Mouse (Mus musculus) forebrain, postnatal 0 days (tissue): ENCODE results near the gene Fam20b. TPM values are rescaled to one million over a fixed set of nuclear protein-coding genes. Genes with fewer than 3 reads are reported as not detected.
A peak's percentile ranks its signal among the peaks of the same experiment; 100 is the strongest.

Experiments
- ATAC-seq: fragments of 200-750 bp; cut with Nextera tagmentation; 2 replicates; pipeline ENCODE4 v1.8.0; 2017; ENCODE audit warnings: mild to moderate bottlenecking, moderate library complexity
- DNase-seq: peaks from one replicate; pipeline ENCODE4 v3.0.0-alpha.2; 2015
- H3K27ac ChIP-seq: fragments of 300-500 bp; sonication (generic); 2 replicates; pipeline ENCODE4 v1.5.1; 2014; ENCODE audit warnings: low read depth, mild to moderate bottlenecking, antibody characterized with exemption, low read length, moderate library complexity, mixed read lengths
- H3K27me3 ChIP-seq: fragments of 300-500 bp; sonication (generic); 2 replicates; pipeline ENCODE4 v1.6.1; 2014; ENCODE audit warnings: mild to moderate bottlenecking, low read length, mixed read lengths; ENCODE audit not compliant: insufficient read depth
- H3K36me3 ChIP-seq: fragments of 300-500 bp; sonication (generic); 2 replicates; pipeline ENCODE4 v1.6.1; 2014; ENCODE audit warnings: mild to moderate bottlenecking, moderate library complexity; ENCODE audit not compliant: insufficient read depth
- H3K4me1 ChIP-seq: fragments of 300-500 bp; sonication (generic); 2 replicates; pipeline ENCODE4 v1.6.1; 2014; ENCODE audit warnings: antibody characterized with exemption; ENCODE audit not compliant: insufficient read depth
- H3K4me2 ChIP-seq: fragments of 300-500 bp; sonication (generic); 2 replicates; pipeline ENCODE4 v1.6.1; 2014; ENCODE audit warnings: low read depth, mild to moderate bottlenecking, moderate library complexity
- H3K4me3 ChIP-seq: fragments of 300-500 bp; sonication (generic); 2 replicates; pipeline ENCODE4 v1.5.1; 2014; ENCODE audit warnings: low read depth, low read length, mixed read lengths
- H3K9ac ChIP-seq: fragments of 300-500 bp; sonication (generic); 2 replicates; pipeline ENCODE4 v1.6.1; 2014; ENCODE audit warnings: mild to moderate bottlenecking
- H3K9me3 ChIP-seq: fragments of 300-500 bp; sonication (generic); 2 replicates; pipeline ENCODE4 v1.6.1; 2016; ENCODE audit warnings: low read length
- CTCF ChIP-seq: sonication (generic); IDR thresholded peaks from 2 replicates; pipeline ENCODE4 v1.5.1; 2016; ENCODE audit warnings: antibody characterized with exemption, control low read depth, low read depth
- WGBS: fragments of 180-500 bp; shearing (Covaris S2); extraction: QIAGEN DNeasy Blood & Tissue Kit; methylation state at CpG from one replicate; pipeline ENCODE4 v1.1.7; 2014; 5-methylcytosine and 5-hydroxymethylcytosine counted together
- polyA plus RNA-seq: library from polyadenylated mRNA; unstranded; fragments of >200 nt; fragmentation: Nextera tagmentation; extraction: Ambion mirVana; gene quantifications from 2 replicates; pipeline ENCODE4 v1.2.1, GENCODE M21; 2015
- total RNA-seq: library from RNA; depleted of rRNA; stranded (reverse); fragments of >200 nt; gene quantifications from 2 replicates; pipeline ENCODE4 v1.2.3, GENCODE M21; 2014

The Fam20b gene
- total and polyA plus RNA-seq, 2 experiments from 2014 or later = 30.4 to 68.1 TPM

GRCm38 (mm10) chr1:156648705-156649104 is 70.2 kb downstream of the Fam20b start:
- Histone ChIP-seq H3K9ac (no peak overlapping the region), H3K4me3 (no peak overlapping the region), H3K4me1 (no peaks in the 10 kb centered on the region), H3K4me2 (no peak overlapping the region), H3K27ac (no peak overlapping the region), H3K27me3 (no peaks in the 10 kb centered on the region), H3K36me3 (0 out of 2 replicates have a peak, but pooled peaks cover 3% of the 10 kb centered on the region), H3K9me3 (no peaks in the 10 kb centered on the region)
- no peak for TF ChIP-seq CTCF
- no peak for ATAC-seq
- 48% methylated on average over 2 of the region's 2 CpGs for WGBS
- no peak for DNase-seq

- WGBS = 58% methylated on average over 4 of the region's 4 CpGs
- H3K27ac ChIP-seq = no peak overlapping the region
- no peak overlapping the region for H3K9ac ChIP-seq
- H3K4me3 ChIP-seq = no peak overlapping the region
- DNase-seq = no peak
- TF ChIP-seq CTCF = no peak
- no peaks in the 10 kb centered on the region for H3K27me3 ChIP-seq
- no peak overlapping the region for H3K4me2 ChIP-seq
- H3K9me3 ChIP-seq = no peaks in the 10 kb centered on the region
- H3K4me1 ChIP-seq = no peaks in the 10 kb centered on the region
- peaks cover 29% of the 10 kb centered on the region for H3K36me3 ChIP-seq
- ATAC-seq = no peak
Observed at GRCm38 (mm10) chr1:156645971-156646370, 72.9 kb downstream of the Fam20b start.

- ATAC-seq = peak; percentile 47
- Histone ChIP-seq H3K36me3 (peaks cover 27% of the 10 kb centered on the region), H3K9ac (no peak overlapping the region), H3K4me1 (no peaks in the 10 kb centered on the region), H3K4me3 (no peak overlapping the region), H3K27ac (no peak overlapping the region), H3K27me3 (no peaks in the 10 kb centered on the region), H3K4me2 (no peak overlapping the region), H3K9me3 (no peaks in the 10 kb centered on the region)
- DNase-seq = no peak
- no peak for TF ChIP-seq CTCF
- WGBS = 51% methylated on average over 13 of the region's 13 CpGs
Observed at GRCm38 (mm10) chr1:156644780-156645523, 73.9 kb downstream of the Fam20b start.

- no peak overlapping the region for H3K9ac ChIP-seq
- no peak for TF ChIP-seq CTCF
- no peak overlapping the region for H3K27ac ChIP-seq
- no peaks in the 10 kb centered on the region for H3K4me1 ChIP-seq
- ATAC-seq = no peak
- no peak overlapping the region for H3K4me3 ChIP-seq
- peaks cover 27% of the 10 kb centered on the region for H3K36me3 ChIP-seq
- no peak for DNase-seq
- 27% methylated on average over 10 of the region's 10 CpGs for WGBS
- no peak overlapping the region for H3K4me2 ChIP-seq
- H3K27me3 ChIP-seq = no peaks in the 10 kb centered on the region
- no peaks in the 10 kb centered on the region for H3K9me3 ChIP-seq
Observed at GRCm38 (mm10) chr1:156644061-156644460, 74.8 kb downstream of the Fam20b start.

GRCm38 (mm10) chr1:156642813-156643212 is 76.1 kb downstream of the Fam20b start:
- WGBS = 68% methylated on average over 12 of the region's 12 CpGs
- H3K9ac ChIP-seq = no peak overlapping the region
- H3K27me3 ChIP-seq = no peaks in the 10 kb centered on the region
- no peak for DNase-seq
- no peak overlapping the region for H3K4me3 ChIP-seq
- no peaks in the 10 kb centered on the region for H3K4me1 ChIP-seq
- H3K4me2 ChIP-seq = no peak overlapping the region
- no peaks in the 10 kb centered on the region for H3K9me3 ChIP-seq
- no peak for ATAC-seq
- no peak for TF ChIP-seq CTCF
- H3K36me3 ChIP-seq = peaks cover 33% of the 10 kb centered on the region
- no peak overlapping the region for H3K27ac ChIP-seq

GRCm38 (mm10) chr1:156641808-156642207 is 77.1 kb downstream of the Fam20b start:
- no peaks in the 10 kb centered on the region for H3K27me3 ChIP-seq
- no peak for TF ChIP-seq CTCF
- ATAC-seq = no peak

GRCm38 (mm10) chr1:156640577-156640976 is 78.3 kb downstream of the Fam20b start:
- WGBS = 51% methylated on average over 4 of the region's 4 CpGs
- Histone ChIP-seq H3K4me3 (no peak overlapping the region), H3K4me2 (no peak overlapping the region), H3K27ac (no peak overlapping the region), H3K9ac (no peak overlapping the region), H3K36me3 (peaks cover 47% of the 10 kb centered on the region), H3K9me3 (no peaks in the 10 kb centered on the region), H3K4me1 (no peaks in the 10 kb centered on the region), H3K27me3 (no peaks in the 10 kb centered on the region)
- peak; percentile 47 for DNase-seq
- TF ChIP-seq CTCF = peak; percentile 51
- ATAC-seq = peak; percentile 37; the same call in 1 of the 2 replicates

More at GRCm38 (mm10) chr1:156641808-156642207, 77.1 kb downstream of the Fam20b start:
- Histone ChIP-seq H3K36me3 (peaks cover 40% of the 10 kb centered on the region), H3K4me2 (no peak overlapping the region), H3K9me3 (no peaks in the 10 kb centered on the region), H3K4me1 (no peaks in the 10 kb centered on the region), H3K27ac (no peak overlapping the region), H3K4me3 (no peak overlapping the region), H3K9ac (no peak overlapping the region)
- no peak for DNase-seq
- WGBS = 92% methylated on average over 10 of the region's 10 CpGs
